Mouse (Mus musculus) hindbrain, embryonic 13.5 days (tissue): Measurements from ENCODE around the gene Pld3. TPM values are rescaled to one million over a fixed set of nuclear protein-coding genes. Genes with fewer than 3 reads are reported as not detected.
A peak's percentile ranks its signal among the peaks of the same experiment; 100 is the strongest.
"Not testable (repeated sequence)": the region's sequence is repeated elsewhere in the genome, so short reads cannot be mapped to it uniquely, and the experiment has no call there.

Experiments
- ATAC-seq: fragments of 200-750 bp; cut with Nextera tagmentation; 2 replicates; pipeline ENCODE4 v1.8.0; 2017; ENCODE audit warnings: moderate TSS enrichment; ENCODE audit not compliant: low FRiP score
- H3K27ac ChIP-seq: fragments of 300-500 bp; sonication (generic); 2 replicates; pipeline ENCODE4 v1.5.1; 2015; ENCODE audit warnings: inconsistent platforms, mild to moderate bottlenecking, moderate library complexity
- H3K27me3 ChIP-seq: fragments of 300-500 bp; sonication (generic); 2 replicates; pipeline ENCODE4 v1.6.1; 2015; ENCODE audit warnings: mild to moderate bottlenecking, inconsistent platforms
- H3K36me3 ChIP-seq: fragments of 300-500 bp; sonication (generic); 2 replicates; pipeline ENCODE4 v1.6.1; 2015; ENCODE audit warnings: mild to moderate bottlenecking, inconsistent platforms
- H3K4me1 ChIP-seq: fragments of 300-500 bp; sonication (generic); replicated peaks from 2 replicates; pipeline ENCODE4 v1.6.1; 2015; ENCODE audit warnings: inconsistent platforms
- H3K4me2 ChIP-seq: fragments of 300-500 bp; sonication (generic); 2 replicates; pipeline ENCODE4 v1.6.1; 2015; ENCODE audit warnings: inconsistent platforms, mild to moderate bottlenecking, moderate library complexity
- H3K4me3 ChIP-seq: fragments of 300-500 bp; sonication (generic); 2 replicates; pipeline ENCODE4 v1.5.1; 2015; ENCODE audit warnings: mild to moderate bottlenecking, inconsistent platforms
- H3K9ac ChIP-seq: fragments of 300-500 bp; sonication (generic); 2 replicates; pipeline ENCODE4 v1.6.1; 2015; ENCODE audit warnings: mild to moderate bottlenecking, inconsistent platforms
- H3K9me3 ChIP-seq: fragments of 300-500 bp; sonication (generic); 2 replicates; pipeline ENCODE4 v1.6.1; 2016; ENCODE audit warnings: inconsistent platforms
- WGBS: fragments of 180-500 bp; shearing (Covaris S2); methylation state at CpG from one replicate; pipeline ENCODE4 v1.1.7; 2015; 5-methylcytosine and 5-hydroxymethylcytosine counted together
- polyA plus RNA-seq: library from polyadenylated mRNA; unstranded; fragments of >200 nt; fragmentation: Nextera tagmentation; extraction: Ambion mirVana; gene quantifications from 2 replicates; pipeline ENCODE4 v1.2.1, GENCODE M21; 2015

The Pld3 gene
- polyA plus RNA-seq, 1 experiment from 2014 or later, result 126 TPM

DNA sequence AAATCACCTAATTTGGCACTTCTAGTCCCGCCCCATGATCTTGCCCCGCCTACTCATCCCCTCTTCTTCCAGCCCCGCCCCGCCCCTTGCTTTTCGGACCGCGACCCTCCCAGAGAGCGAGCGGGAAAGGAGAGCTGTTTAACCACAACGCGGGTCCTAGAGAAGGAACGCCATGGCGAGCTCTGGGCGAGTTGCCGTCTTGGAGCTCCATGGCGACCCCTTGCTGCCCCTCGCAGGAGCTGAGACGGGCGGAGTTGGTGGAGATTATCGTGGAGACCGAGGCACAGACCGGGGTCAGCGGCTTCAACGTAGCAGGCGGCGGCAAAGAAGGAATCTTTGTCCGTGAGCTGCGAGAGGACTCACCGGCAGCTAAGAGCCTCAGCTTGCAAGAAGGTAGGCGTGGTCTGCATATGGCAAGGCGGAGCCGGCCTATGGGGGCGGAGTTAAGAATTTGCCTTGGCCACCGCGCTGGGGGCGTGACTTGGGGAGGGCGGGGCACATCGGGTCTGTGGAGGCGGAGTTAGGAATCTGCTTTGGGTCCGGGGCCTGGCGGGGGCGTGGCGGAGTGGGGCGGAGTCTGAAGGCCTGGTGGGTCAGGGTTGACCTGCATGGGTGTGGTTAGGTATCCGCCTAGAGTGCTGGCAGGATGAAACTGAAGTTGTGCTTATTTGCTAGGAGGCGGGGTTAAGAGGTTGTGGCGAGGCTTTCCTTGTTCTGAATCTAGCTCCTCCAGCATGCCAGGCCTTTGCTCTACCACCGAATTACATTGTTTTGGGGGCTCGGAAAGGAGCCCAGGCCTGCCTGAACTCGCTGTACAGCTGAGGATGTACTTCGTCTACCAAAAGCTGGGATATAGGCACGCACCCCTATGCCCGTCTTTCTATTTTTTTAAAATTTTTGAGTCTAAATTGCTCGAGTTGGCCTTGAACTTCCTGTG is 45.0 kb downstream of the Pld3 start:
- under 1% methylated on average over 54 of the region's 54 CpGs for WGBS
- Histone ChIP-seq H3K27me3 (no peaks in the 10 kb centered on the region), H3K27ac (peak overlapping the region; percentile 96), H3K4me2 (peak overlapping the region; percentile 59), H3K9me3 (no peaks in the 10 kb centered on the region), H3K9ac (peak overlapping the region; percentile 72), H3K36me3 (no peaks in the 10 kb centered on the region), H3K4me1 (peaks cover 9% of the 10 kb centered on the region), H3K4me3 (peak overlapping the region; percentile 51)
- peak; percentile 91 for ATAC-seq

- H3K9me3 ChIP-seq, result no peaks in the 10 kb centered on the region
- H3K27ac ChIP-seq, result peak overlapping the region; percentile 96
- peak overlapping the region; percentile 51; the same call in 1 of the 2 replicates for H3K9ac ChIP-seq
- ATAC-seq, result no peak
- H3K4me1 ChIP-seq, result peaks cover 9% of the 10 kb centered on the region
- H3K4me3 ChIP-seq, result peak overlapping the region; percentile 51
- no peaks in the 10 kb centered on the region for H3K36me3 ChIP-seq
- 39% methylated on average over 9 of the region's 9 CpGs for WGBS
- peak overlapping the region; percentile 59 for H3K4me2 ChIP-seq
- H3K27me3 ChIP-seq, result no peaks in the 10 kb centered on the region
Observed at GRCm38 (mm10) chr7:27506765-27507370, 46.1 kb downstream of the Pld3 start.

DNA sequence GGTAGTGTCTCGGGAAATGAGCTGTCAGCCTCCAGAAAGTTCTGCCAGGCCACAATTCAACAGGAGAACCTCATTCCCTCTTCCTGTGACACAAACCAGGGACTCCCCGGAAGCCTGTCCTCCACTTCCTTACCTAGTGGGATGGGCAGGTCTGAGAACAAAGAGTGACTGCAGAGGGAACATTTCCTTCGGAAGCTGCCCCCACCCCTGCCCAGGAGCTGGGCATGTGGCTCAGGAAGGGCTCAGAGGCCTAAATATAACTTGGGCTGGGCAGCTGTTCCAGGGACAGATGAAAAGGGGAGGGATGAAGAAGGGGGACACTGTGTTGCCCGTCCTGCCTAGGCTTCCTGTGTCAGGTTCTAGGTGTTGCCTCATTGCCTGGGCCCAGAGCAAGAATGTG is 51.4 kb downstream of the Pld3 start:
- Histone ChIP-seq H3K4me1 (peaks cover 1% of the 10 kb centered on the region; the same call in 1 of the 2 replicates), H3K4me3 (no peak overlapping the region), H3K4me2 (no peak overlapping the region), H3K36me3 (no peaks in the 10 kb centered on the region), H3K9me3 (no peaks in the 10 kb centered on the region), H3K27ac (no peak overlapping the region), H3K9ac (no peak overlapping the region), H3K27me3 (no peaks in the 10 kb centered on the region)
- WGBS, result 70% methylated on average over 4 of the region's 4 CpGs
- ATAC-seq, result no peak

- Histone ChIP-seq H3K27ac (no peak within 1 kb of the TSS), H3K4me3 (no peak within 1 kb of the TSS), H3K36me3 (no peaks in the 10 kb centered on the region), H3K27me3 (no peaks in the 10 kb centered on the region), H3K9ac (no peak within 1 kb of the TSS), H3K4me2 (no peak within 1 kb of the TSS), H3K9me3 (no peaks in the 10 kb centered on the region), H3K4me1 (no peaks in the 10 kb centered on the region)
- WGBS, result 60% methylated on average over 3 of the region's 3 CpGs
- ATAC-seq, result no peak
Observed at GRCm38 (mm10) chr7:27499036-27499435, 54.0 kb downstream of the Pld3 start, which contains the start of gene Prx. Gene Prx (plus strand): TSS chr7:27499324.

GRCm38 (mm10) chr7:27494659-27495367 is 58.2 kb downstream of the Pld3 start:
- H3K27me3 ChIP-seq, H3K36me3 ChIP-seq, H3K4me3 ChIP-seq, H3K9ac ChIP-seq, H3K9me3 ChIP-seq, H3K27ac ChIP-seq, H3K4me2 ChIP-seq, ATAC-seq: not testable (repeated sequence)
- H3K4me1 ChIP-seq, result peaks cover 13% of the 10 kb centered on the region
- WGBS, result 89% methylated on average over 9 of the region's 9 CpGs

- Histone ChIP-seq H3K27me3 (peaks cover 12% of the 10 kb centered on the region), H3K9ac (no peak overlapping the region), H3K4me1 (peaks cover 13% of the 10 kb centered on the region), H3K27ac (no peak overlapping the region), H3K4me2 (no peak overlapping the region), H3K9me3 (no peaks in the 10 kb centered on the region), H3K36me3 (no peaks in the 10 kb centered on the region), H3K4me3 (no peak overlapping the region)
- 88% methylated on average over 5 of the region's 5 CpGs for WGBS
- no peak for ATAC-seq
Observed at GRCm38 (mm10) chr7:27493450-27493849, 59.6 kb downstream of the Pld3 start.

GRCm38 (mm10) chr7:27493022-27493421 is 60.0 kb downstream of the Pld3 start:
- 80% methylated on average over 3 of the region's 3 CpGs for WGBS
- Histone ChIP-seq H3K9me3 (no peaks in the 10 kb centered on the region), H3K27ac (no peak overlapping the region), H3K27me3 (peaks cover 12% of the 10 kb centered on the region), H3K4me1 (peaks cover 16% of the 10 kb centered on the region), H3K9ac (no peak overlapping the region), H3K36me3 (no peaks in the 10 kb centered on the region), H3K4me2 (no peak overlapping the region), H3K4me3 (no peak overlapping the region)
- no peak for ATAC-seq

GRCm38 (mm10) chr7:27491856-27492255 is 61.2 kb downstream of the Pld3 start:
- Histone ChIP-seq H3K27me3 (peaks cover 12% of the 10 kb centered on the region), H3K27ac (no peak overlapping the region), H3K4me2 (no peak overlapping the region), H3K4me1 (peaks cover 23% of the 10 kb centered on the region), H3K9ac (no peak overlapping the region), H3K4me3 (no peak overlapping the region), H3K9me3 (no peaks in the 10 kb centered on the region), H3K36me3 (no peaks in the 10 kb centered on the region)
- no peak for ATAC-seq
- 73% methylated on average over 7 of the region's 7 CpGs for WGBS

DNA sequence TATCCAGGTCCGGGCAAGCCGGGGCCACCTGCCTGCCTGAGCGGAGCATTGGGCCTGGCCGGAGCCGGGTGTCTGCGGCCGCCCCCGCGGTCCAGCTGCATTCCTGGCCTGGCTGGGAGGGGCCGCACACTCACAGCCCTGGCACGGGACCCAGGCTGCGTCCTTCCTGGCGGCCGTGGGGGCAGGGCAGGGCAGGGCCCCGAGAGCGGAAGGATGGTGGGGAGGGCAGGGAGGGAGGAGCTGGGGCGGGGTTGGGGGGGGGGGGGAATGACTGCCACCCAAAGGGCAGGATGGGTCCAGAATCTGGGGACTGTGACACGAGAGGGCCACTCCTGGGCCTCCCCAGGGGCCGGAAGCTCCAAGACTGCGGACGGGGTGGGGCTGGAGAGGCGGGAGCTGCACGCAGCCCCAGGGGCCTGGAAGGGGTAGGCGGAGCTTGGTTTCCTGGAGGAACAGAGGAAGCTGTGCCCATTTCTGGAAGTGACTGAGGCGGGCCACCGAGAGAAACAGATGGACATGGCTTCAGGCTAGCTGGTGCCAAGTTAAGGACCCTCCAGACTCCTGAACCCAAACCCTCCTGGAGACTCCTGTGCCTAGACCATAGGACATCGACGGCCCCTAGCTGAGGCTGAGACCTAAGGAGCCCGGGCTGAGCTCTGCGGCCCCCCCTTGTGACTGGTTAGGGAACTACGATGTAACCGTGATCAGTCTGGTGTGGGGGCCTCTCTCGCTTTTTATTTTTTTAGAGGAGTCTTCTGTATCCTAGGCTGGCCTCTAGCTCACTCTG is 62.3 kb downstream of the Pld3 start:
- Histone ChIP-seq H3K27ac (peak overlapping the region; percentile 58), H3K9me3 (no peaks in the 10 kb centered on the region), H3K4me3 (peak overlapping the region; percentile 28), H3K4me1 (peaks cover 26% of the 10 kb centered on the region), H3K4me2 (peak overlapping the region; percentile 48), H3K9ac (peak overlapping the region; percentile 64; the same call in 1 of the 2 replicates), H3K27me3 (peaks cover 12% of the 10 kb centered on the region), H3K36me3 (no peaks in the 10 kb centered on the region)
- 3% methylated on average over 27 of the region's 33 CpGs for WGBS
- ATAC-seq, result 0 out of 2 replicates have a peak, but pooled peaks have one; percentile 11

GRCm38 (mm10) chr7:27490227-27490542 is 62.8 kb downstream of the Pld3 start:
- Histone ChIP-seq H3K27me3 (peaks cover 16% of the 10 kb centered on the region), H3K4me1 (peaks cover 26% of the 10 kb centered on the region), H3K4me3 (peak overlapping the region; percentile 28), H3K9me3 (no peaks in the 10 kb centered on the region), H3K36me3 (no peaks in the 10 kb centered on the region), H3K9ac (peak overlapping the region; percentile 64; the same call in 1 of the 2 replicates), H3K27ac (peak overlapping the region; percentile 58), H3K4me2 (peak overlapping the region; percentile 48)
- 45% methylated on average over 4 of the region's 4 CpGs for WGBS
- ATAC-seq, result no peak

- Histone ChIP-seq H3K9ac (no peak overlapping the region), H3K36me3 (no peaks in the 10 kb centered on the region), H3K9me3 (no peaks in the 10 kb centered on the region), H3K27me3 (peaks cover 17% of the 10 kb centered on the region), H3K4me1 (peaks cover 26% of the 10 kb centered on the region), H3K4me3 (no peak overlapping the region), H3K4me2 (no peak overlapping the region), H3K27ac (no peak overlapping the region)
- ATAC-seq, result no peak
- WGBS, result 90% methylated on average over 25 of the region's 25 CpGs
Observed at GRCm38 (mm10) chr7:27489270-27489869, 63.6 kb downstream of the Pld3 start.
